Mouse (Mus musculus): ENCODE measurements around the gene Card9. TPM values are rescaled to one million over a fixed set of nuclear protein-coding genes. Genes with fewer than 3 reads are reported as not detected.

Card9 gene
- polyA plus RNA-seq, 1 experiment = 81.2 TPM

DNA sequence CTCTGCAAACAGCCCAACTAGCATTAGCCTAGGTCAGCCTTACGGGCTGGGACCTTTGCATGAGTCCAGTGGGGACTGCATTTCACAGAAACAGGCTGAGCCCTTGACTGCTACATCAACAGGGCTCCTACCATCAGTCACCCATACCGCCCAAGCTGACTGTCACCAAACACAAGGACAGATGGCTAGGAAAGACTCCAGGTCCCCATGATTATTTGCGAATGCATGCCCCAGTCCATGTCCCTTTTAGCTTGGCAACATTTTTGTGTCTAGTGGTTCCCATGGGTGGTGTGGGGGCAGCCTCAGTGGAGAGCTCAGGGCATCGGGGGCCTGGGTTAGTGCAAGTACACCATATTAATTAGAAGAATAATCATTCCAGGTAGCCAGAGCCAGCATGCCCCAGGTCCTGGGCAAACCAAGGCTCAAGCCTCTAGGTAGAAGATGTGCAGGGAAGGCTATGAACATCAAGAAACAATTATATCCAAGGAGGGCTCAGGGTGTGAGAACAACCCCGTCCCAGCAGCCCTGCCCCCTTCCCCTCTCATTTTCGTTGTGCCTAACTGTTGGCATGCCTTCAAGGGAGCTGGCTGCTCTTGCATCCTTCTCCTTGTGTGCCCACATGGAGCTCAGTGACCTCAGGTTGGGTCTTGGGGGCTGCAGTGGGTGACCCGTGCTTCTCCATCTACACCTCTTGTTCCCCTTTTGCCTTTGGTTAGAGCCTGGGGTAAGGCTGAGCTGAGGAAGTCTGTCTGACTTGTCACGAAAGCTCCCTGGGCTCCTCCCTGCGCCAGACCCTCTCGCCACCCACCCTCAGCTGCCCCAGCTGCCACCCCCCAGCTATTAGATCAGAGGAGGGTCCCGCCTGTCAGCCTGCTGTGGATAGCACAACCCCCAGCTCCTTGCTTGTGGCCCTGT is 7.4 kb downstream of the Card9 start:
- Histone ChIP-seq H3K9me3 (no peaks in the 10 kb centered on the region), H3K4me1 (peaks cover 80% of the 10 kb centered on the region), H3K36me3 (replicated peaks; ENCODE audit: low read length) (peaks cover 70% of the 10 kb centered on the region), H3K27me3 (replicated peaks) (peaks cover 18% of the 10 kb centered on the region), H3K4me3 (replicated peaks) (peak overlapping the region; percentile 98)
- no peak for TF ChIP-seq FLI1 (IDR thresholded peaks at IDR 0.05; ENCODE audit: low read length)

DNA sequence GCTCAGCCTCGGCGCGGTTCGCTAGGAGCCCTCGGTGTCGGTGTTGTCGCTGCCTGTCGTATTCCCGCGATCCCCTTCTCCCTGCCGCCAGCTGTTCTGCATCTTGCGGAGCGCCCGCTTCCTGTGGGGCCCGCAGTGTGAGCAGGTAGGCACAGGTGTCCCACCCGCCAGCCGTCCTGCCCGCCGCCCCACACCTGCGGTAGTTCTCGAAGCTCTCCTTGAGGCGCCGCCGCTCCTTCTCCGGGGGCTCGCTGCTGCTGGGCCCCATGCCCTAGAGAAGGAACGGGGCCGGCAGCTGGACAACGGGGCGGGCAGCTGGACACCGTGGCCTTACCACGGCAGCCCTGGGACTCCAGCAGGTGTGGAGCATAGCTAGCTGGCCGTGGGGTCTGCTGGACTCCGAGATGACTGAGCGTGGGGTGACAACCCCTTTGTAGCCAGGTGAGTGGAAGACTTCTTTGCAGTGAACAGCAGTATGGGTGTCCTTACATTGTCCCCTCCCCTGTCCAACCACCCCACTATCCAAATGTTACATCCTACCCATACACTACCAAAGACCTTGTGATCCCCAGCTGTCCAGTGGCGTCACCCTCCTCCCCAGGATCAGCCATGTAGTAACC is 8.3 kb downstream of the Card9 start:
- TF ChIP-seq FLI1 (IDR thresholded peaks at IDR 0.05; ENCODE audit: low read length) (no peak), GATA1 (IDR thresholded peaks at IDR 0.05; ENCODE audit: borderline replicate concordance, low read length) (no peak)
- no peaks in the 10 kb centered on the region for H3K9me3 ChIP-seq
- peaks cover 83% of the 10 kb centered on the region for H3K4me1 ChIP-seq
- H3K36me3 ChIP-seq (replicated peaks; ENCODE audit: low read length) = peaks cover 70% of the 10 kb centered on the region
- peak overlapping the region; percentile 98 for H3K4me3 ChIP-seq (replicated peaks)
- peaks cover 13% of the 10 kb centered on the region for H3K27me3 ChIP-seq (replicated peaks)

DNA sequence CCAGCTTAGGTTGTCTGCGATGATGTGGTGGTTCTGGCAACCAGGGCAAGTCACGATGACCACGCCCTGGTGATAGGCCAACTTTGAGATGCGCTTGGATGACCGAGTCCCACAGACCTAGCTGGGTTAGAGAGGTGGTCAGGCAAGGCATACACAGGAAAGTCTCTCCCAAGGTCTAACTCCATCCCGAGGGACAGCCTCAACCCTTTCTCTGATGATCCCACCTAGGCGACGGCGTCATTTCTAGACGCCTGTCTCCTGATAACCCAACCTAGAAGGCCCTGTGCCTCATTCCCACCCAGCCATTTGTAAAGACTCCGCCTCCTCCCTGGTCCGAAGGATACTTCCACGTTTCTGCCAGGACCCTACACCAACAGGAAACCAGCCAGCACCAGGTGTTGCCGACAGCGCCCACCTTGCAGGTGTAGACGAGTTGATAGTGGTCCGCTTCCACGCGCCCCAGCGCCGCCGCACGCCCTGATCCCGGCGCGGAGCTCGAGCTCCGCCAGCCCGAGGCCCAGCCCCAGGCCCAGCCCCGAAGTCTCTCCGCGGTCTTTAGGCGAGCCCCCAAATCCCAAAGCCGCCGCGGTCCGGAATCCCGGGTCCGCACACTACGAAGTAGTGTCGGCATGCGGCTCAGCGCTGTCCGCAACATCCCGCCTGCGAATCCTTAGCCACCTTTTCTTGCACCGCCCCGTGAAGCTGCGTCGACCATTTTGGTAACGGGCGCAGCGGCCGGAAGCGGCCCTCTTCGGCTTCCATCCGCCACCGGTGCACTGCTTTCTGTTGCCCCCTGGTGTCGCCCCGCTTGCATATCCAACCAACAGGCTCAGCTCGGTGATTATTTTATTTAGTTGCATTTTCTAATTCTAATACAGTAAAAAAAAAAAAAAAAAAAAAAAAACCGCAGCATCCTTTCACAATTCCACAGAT is 9.1 kb downstream of the Card9 start, which contains the start of gene Dnlz:
TSS of gene Dnlz (minus strand) at position 753 of the 933 bp plus-strand sequence.
- Histone ChIP-seq H3K9me3 (no peaks in the 10 kb centered on the region), H3K27me3 (replicated peaks) (peaks cover 13% of the 10 kb centered on the region), H3K4me3 (replicated peaks) (peak within 1 kb of the TSS; percentile 98), H3K36me3 (replicated peaks; ENCODE audit: low read length) (peaks cover 70% of the 10 kb centered on the region), H3K4me1 (peaks cover 83% of the 10 kb centered on the region)
- TF ChIP-seq FLI1 (IDR thresholded peaks at IDR 0.05; ENCODE audit: low read length) (no peak), GATA1 (IDR thresholded peaks at IDR 0.05; ENCODE audit: borderline replicate concordance, low read length) (no peak)

DNA sequence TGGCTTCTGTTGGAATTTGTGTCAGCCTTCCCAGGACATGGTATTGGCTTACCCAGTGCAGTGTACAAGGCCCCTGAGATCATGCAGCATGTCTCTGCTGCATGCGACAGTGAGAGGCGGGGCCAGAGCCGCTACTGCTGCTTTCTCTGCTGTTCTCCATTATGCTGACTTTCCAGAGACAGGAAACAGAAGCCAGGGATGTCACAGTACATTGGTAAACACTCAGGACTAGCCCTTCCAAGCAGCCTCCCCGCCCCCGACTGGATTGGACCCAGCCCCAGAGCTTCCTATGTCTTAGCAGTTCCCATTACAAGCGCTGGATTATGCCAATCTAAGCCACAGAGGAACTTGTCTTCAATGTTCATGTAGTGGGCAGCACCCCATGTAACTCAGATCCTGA is 12.5 kb downstream of the Card9 start:
- H3K4me1 ChIP-seq = peaks cover 91% of the 10 kb centered on the region
- H3K9me3 ChIP-seq = no peaks in the 10 kb centered on the region
- H3K27me3 ChIP-seq (replicated peaks) = peaks cover 6% of the 10 kb centered on the region
- TF ChIP-seq FLI1 (IDR thresholded peaks at IDR 0.05; ENCODE audit: low read length) (no peak), GATA1 (IDR thresholded peaks at IDR 0.05; ENCODE audit: borderline replicate concordance, low read length) (no peak)
- H3K36me3 ChIP-seq (replicated peaks; ENCODE audit: low read length) = peaks cover 75% of the 10 kb centered on the region
- H3K4me3 ChIP-seq (replicated peaks) = peak overlapping the region; percentile 64

DNA sequence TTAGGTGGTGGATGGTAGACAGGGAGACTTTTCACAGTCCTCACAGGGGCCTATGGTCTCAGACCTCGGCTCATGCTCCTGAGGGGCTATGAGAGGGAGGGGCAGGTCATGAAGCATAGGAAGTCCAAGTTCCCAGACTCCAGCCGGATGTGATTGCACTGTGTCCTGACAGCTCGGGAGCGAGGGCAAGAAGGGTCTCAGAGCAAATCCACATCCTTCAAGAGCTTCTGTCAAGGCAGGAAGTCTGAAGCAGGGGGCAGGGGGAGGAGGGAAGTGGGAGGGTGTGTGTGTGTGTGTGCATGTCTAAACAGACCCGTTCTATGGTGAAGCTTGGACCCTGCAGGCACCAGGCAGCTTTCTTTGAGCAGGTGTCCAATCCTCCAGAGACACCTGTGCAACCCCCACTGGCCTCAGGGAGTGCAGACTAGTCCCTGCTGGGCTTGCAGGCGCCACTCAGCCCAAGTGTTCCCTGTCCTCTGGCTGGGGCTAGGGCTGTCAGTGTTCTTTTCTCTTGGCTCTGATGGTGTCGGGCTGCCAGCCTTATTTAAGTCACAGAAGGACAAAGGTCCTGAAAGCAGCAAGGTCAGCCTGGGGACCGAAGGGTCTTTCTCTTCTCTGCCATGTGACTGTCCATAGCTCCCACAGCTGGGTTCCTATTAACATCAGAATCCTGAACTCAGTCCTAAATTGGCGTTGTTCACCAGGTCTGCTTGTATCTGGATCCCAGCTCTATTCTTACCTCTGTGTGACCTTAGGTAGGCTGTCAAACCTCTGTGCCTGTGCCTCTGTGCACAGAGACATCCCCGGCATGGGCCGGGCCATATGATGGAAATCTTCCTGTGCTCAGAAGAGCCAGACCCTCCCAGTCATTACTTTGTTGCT is 17.9 kb downstream of the Card9 start:
- TF ChIP-seq FLI1 (IDR thresholded peaks at IDR 0.05; ENCODE audit: low read length) (no peak), GATA1 (IDR thresholded peaks at IDR 0.05; ENCODE audit: borderline replicate concordance, low read length) (no peak)
- Histone ChIP-seq H3K27me3 (replicated peaks) (no peaks in the 10 kb centered on the region), H3K36me3 (replicated peaks; ENCODE audit: low read length) (peaks cover 89% of the 10 kb centered on the region), H3K9me3 (no peaks in the 10 kb centered on the region), H3K4me1 (peaks cover 93% of the 10 kb centered on the region), H3K4me3 (replicated peaks) (peak overlapping the region; percentile 90)

DNA sequence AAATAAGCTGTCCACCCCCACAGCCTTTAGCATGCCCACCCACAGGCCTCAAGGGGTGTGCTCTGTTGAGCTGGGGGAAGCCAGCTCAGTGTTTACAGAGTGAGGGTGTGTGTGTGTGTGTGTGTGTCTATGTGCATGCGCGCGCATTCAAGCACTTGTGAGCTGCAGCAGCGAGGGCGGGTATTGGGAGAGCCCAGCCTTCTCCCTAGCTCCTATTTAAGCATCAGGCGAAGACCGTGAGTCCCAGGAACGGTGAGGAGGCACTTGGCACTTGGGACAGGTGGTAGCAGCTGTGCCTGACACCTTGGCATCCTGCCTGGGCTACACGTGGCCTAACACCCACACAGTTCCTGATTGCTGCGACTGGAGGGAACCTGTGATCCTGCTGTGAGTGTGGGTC is 18.7 kb downstream of the Card9 start:
- Histone ChIP-seq H3K4me1 (peaks cover 85% of the 10 kb centered on the region), H3K36me3 (replicated peaks; ENCODE audit: low read length) (peaks cover 81% of the 10 kb centered on the region), H3K9me3 (no peaks in the 10 kb centered on the region), H3K27me3 (replicated peaks) (no peaks in the 10 kb centered on the region), H3K4me3 (replicated peaks) (peak overlapping the region; percentile 90)
- TF ChIP-seq FLI1 (IDR thresholded peaks at IDR 0.05; ENCODE audit: low read length) (no peak), GATA1 (IDR thresholded peaks at IDR 0.05; ENCODE audit: borderline replicate concordance, low read length) (no peak)

DNA sequence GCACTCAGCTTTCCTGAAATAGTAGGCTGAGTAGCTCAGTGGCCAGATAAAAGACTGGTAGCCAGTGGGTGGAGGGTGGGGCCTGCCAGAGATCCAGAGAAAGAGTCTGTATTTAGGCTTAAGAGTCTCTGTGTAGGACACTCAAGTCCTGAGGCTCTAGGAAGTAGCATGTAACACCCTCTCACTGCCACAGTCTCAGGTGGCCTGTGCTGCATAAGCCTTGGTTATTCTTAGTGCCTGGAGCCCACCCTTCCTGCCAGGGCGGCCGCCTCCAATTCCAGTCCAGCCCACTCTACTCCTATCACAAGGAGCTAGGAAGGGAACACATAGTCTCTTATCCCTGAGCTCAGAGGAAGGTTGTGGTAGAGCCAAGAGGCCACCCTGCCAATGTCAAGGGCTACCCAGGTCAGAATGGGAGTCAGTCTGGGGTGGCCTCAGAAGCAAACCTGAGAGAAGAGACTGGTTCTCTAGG is 19.2 kb downstream of the Card9 start:
- TF ChIP-seq GATA1 (IDR thresholded peaks at IDR 0.05; ENCODE audit: borderline replicate concordance, low read length) (no peak), FLI1 (IDR thresholded peaks at IDR 0.05; ENCODE audit: low read length) (no peak)
- H3K27me3 ChIP-seq (replicated peaks) = no peaks in the 10 kb centered on the region

DNA sequence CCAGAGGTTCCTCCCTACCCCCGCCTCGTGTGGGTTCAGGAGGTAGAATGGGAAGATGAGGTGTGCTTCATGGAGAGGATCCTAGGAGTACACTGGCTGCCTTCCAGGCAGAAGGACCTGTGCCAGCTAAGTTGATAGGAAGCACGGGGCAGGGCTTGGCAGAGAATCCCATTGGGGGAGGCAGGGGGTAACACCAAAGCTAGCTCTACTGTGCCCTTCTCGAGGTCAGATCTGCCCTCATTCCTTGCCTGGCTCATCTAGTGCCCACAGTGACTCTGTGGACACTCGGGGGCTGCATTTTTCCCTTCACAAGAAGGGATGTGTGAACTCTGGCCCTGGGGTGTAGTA is 21.5 kb downstream of the Card9 start:
- TF ChIP-seq FLI1 (IDR thresholded peaks at IDR 0.05; ENCODE audit: low read length) (no peak), GATA1 (IDR thresholded peaks at IDR 0.05; ENCODE audit: borderline replicate concordance, low read length) (no peak)
- peak overlapping the region; percentile 4 for H3K4me3 ChIP-seq (replicated peaks)
- H3K4me1 ChIP-seq = peaks cover 60% of the 10 kb centered on the region
- H3K36me3 ChIP-seq (replicated peaks; ENCODE audit: low read length) = peaks cover 52% of the 10 kb centered on the region
- H3K27me3 ChIP-seq (replicated peaks) = no peaks in the 10 kb centered on the region
- H3K9me3 ChIP-seq = no peaks in the 10 kb centered on the region

More for the DNA sequence above, 19.2 kb downstream of the Card9 start:
- Histone ChIP-seq H3K36me3 (replicated peaks; ENCODE audit: low read length) (peaks cover 76% of the 10 kb centered on the region), H3K4me3 (replicated peaks) (peak overlapping the region; percentile 90), H3K4me1 (peaks cover 80% of the 10 kb centered on the region), H3K9me3 (no peaks in the 10 kb centered on the region)
